8 mouse cellular contexts compared by ENCODE assay signal in genomic region chr7:4124315-4124759, GRCm38 (mm10). TPM values are rescaled to one million over a fixed set of nuclear protein-coding genes. Genes with fewer than 3 reads are reported as not detected.
DNase-seq lines count a peak whose midpoint lies in the region; ATAC-seq and TF ChIP-seq lines count a peak whose summit lies in the region.

No protein-coding gene starts in this region.

- peaks cover 19% of the 10 kb centered on the region for H3K27me3 ChIP-seq in kidney, embryonic 16.5 days (ENCODE audit: insufficient read depth, low read length)
- no peaks in the 10 kb centered on the region for H3K27me3 ChIP-seq in forebrain, embryonic 15.5 days
- peaks cover 7% of the 10 kb centered on the region for H3K27me3 ChIP-seq in intestine, postnatal 0 days (replicated peaks; ENCODE audit: control insufficient read depth, insufficient read depth, low read length)
- H3K27me3 ChIP-seq in lung, postnatal 0 days (replicated peaks; ENCODE audit: insufficient read depth, low read length): peaks cover 6% of the 10 kb centered on the region; the same call in 1 of the 2 replicates

- 0 out of 2 replicates have a peak overlapping the region, but pooled peaks have one; percentile 31 for H3K4me2 ChIP-seq in kidney, embryonic 16.5 days (replicated peaks; ENCODE audit: low read depth, low read length)
- H3K4me2 ChIP-seq in forebrain, embryonic 15.5 days (replicated peaks): peak overlapping the region; percentile 51
- H3K4me2 ChIP-seq in intestine, postnatal 0 days (replicated peaks; ENCODE audit: low read depth): no peak overlapping the region
- H3K4me2 ChIP-seq in lung, postnatal 0 days (replicated peaks; ENCODE audit: low read depth, low read length): no peak overlapping the region

- TF ChIP-seq CTCF in intestine, postnatal 0 days (IDR thresholded peaks at IDR 0.05; ENCODE audit: low read depth): peak; percentile 52
- TF ChIP-seq CTCF in lung, postnatal 0 days (IDR thresholded peaks at IDR 0.05): peak; percentile 43

- no peak overlapping the region for H3K9ac ChIP-seq in kidney, embryonic 16.5 days (replicated peaks; ENCODE audit: low read length)
- peak overlapping the region; percentile 20; the same call in 1 of the 2 replicates for H3K9ac ChIP-seq in forebrain, embryonic 15.5 days (replicated peaks)
- H3K9ac ChIP-seq in intestine, postnatal 0 days (ENCODE audit: low read depth, low read length): no peak overlapping the region
- no peak overlapping the region for H3K9ac ChIP-seq in lung, postnatal 0 days (replicated peaks; ENCODE audit: low read depth)

- no peak for DNase-seq in kidney, postnatal 36 days
- peak; percentile 56 for DNase-seq in cerebellum, adult 11 months
- DNase-seq in lung, postnatal 0 days (ENCODE audit: low spot score): peak; percentile 62
- DNase-seq in right cerebral cortex, adult 18-20 months: peak; percentile 92
- no peak for DNase-seq in urinary bladder, postnatal 10 days (ENCODE audit: low spot score)

- peaks cover 11% of the 10 kb centered on the region for H3K4me1 ChIP-seq in kidney, embryonic 16.5 days (ENCODE audit: insufficient read depth, low read length)
- peaks cover 63% of the 10 kb centered on the region for H3K4me1 ChIP-seq in forebrain, embryonic 15.5 days
- H3K4me1 ChIP-seq in intestine, postnatal 0 days (replicated peaks; ENCODE audit: control insufficient read depth, insufficient read depth, low read length): no peaks in the 10 kb centered on the region; the same call in 1 of the 2 replicates
- H3K4me1 ChIP-seq in lung, postnatal 0 days (ENCODE audit: insufficient read depth, low read depth, low read length): no peaks in the 10 kb centered on the region

- TF ChIP-seq EP300 in lung, postnatal 0 days (IDR thresholded peaks at IDR 0.05): no peak

- H3K9me3 ChIP-seq in kidney, embryonic 16.5 days (ENCODE audit: low read length): no peaks in the 10 kb centered on the region
- no peaks in the 10 kb centered on the region for H3K9me3 ChIP-seq in forebrain, embryonic 15.5 days
- no peaks in the 10 kb centered on the region for H3K9me3 ChIP-seq in intestine, postnatal 0 days (ENCODE audit: control insufficient read depth)
- H3K9me3 ChIP-seq in lung, postnatal 0 days (ENCODE audit: low read length): no peaks in the 10 kb centered on the region

- peak; percentile 53; the same call in 1 of the 2 replicates for ATAC-seq in kidney, embryonic 16.5 days (ENCODE audit: low FRiP score, low TSS enrichment)
- ATAC-seq in forebrain, embryonic 15.5 days (replicated peaks): peak; percentile 82
- ATAC-seq in intestine, postnatal 0 days: peak; percentile 43; the same call in 1 of the 2 replicates
- ATAC-seq in lung, postnatal 0 days: peak; percentile 44

- no peaks in the 10 kb centered on the region for H3K36me3 ChIP-seq in kidney, embryonic 16.5 days (ENCODE audit: insufficient read depth, low read length)
- no peaks in the 10 kb centered on the region for H3K36me3 ChIP-seq in forebrain, embryonic 15.5 days
- H3K36me3 ChIP-seq in intestine, postnatal 0 days (ENCODE audit: control insufficient read depth, insufficient read depth): no peaks in the 10 kb centered on the region
- no peaks in the 10 kb centered on the region for H3K36me3 ChIP-seq in lung, postnatal 0 days (ENCODE audit: insufficient read depth, low read length)

- peak overlapping the region; percentile 16 for H3K4me3 ChIP-seq in kidney, embryonic 16.5 days (ENCODE audit: low read length)
- H3K4me3 ChIP-seq in forebrain, embryonic 15.5 days: peak overlapping the region; percentile 34
- no peak overlapping the region for H3K4me3 ChIP-seq in intestine, postnatal 0 days (ENCODE audit: low read depth, low read length)
- H3K4me3 ChIP-seq in lung, postnatal 0 days (ENCODE audit: low read depth, low read length): no peak overlapping the region

- no peak overlapping the region for H3K27ac ChIP-seq in kidney, embryonic 16.5 days (ENCODE audit: low read length)
- H3K27ac ChIP-seq in forebrain, embryonic 15.5 days (replicated peaks): peak overlapping the region; percentile 91
- no peak overlapping the region for H3K27ac ChIP-seq in intestine, postnatal 0 days (ENCODE audit: low read depth, low read length)
- H3K27ac ChIP-seq in lung, postnatal 0 days (ENCODE audit: low read length): no peak overlapping the region

- 3% methylated on average over 10 of the region's 10 CpGs for WGBS in kidney, embryonic 16.5 days
- WGBS in forebrain, embryonic 15.5 days: 0% methylated on average over 9 of the region's 10 CpGs
- WGBS in intestine, postnatal 0 days: 4% methylated on average over 10 of the region's 10 CpGs
- 8% methylated on average over 10 of the region's 10 CpGs for WGBS in lung, postnatal 0 days

RNA-seq across cellular contexts. Expression of gene Ttyh1, which starts 5.1 kb away (rescaled TPM):
- polyA plus RNA-seq in kidney, embryonic 16.5 days (2015; fragmentation: Nextera tagmentation; extraction: Ambion mirVana): 2.4 and 2.7 TPM in 2 replicates
- 105 and 106 TPM in 2 replicates for polyA plus RNA-seq in forebrain, embryonic 15.5 days (2015; fragmentation: Nextera tagmentation; extraction: Ambion mirVana)
- 2.6 and 3.7 TPM in 2 replicates for polyA plus RNA-seq in intestine, postnatal 0 days (2015; fragmentation: Nextera tagmentation; extraction: Ambion mirVana)
- polyA plus RNA-seq in lung, postnatal 0 days (2015; fragmentation: Nextera tagmentation; extraction: Ambion mirVana): 1.1 and 1.2 TPM in 2 replicates

RNA-seq across cellular contexts. Expression of gene Leng8, which starts 12.5 kb away (rescaled TPM):
- polyA plus RNA-seq in kidney, embryonic 16.5 days (2015; fragmentation: Nextera tagmentation; extraction: Ambion mirVana): 59.7 and 74.2 TPM in 2 replicates
- polyA plus RNA-seq in forebrain, embryonic 15.5 days (2015; fragmentation: Nextera tagmentation; extraction: Ambion mirVana): 78.8 and 85.9 TPM in 2 replicates
- 13.8 and 15.2 TPM in 2 replicates for polyA plus RNA-seq in intestine, postnatal 0 days (2015; fragmentation: Nextera tagmentation; extraction: Ambion mirVana)
- polyA plus RNA-seq in lung, postnatal 0 days (2015; fragmentation: Nextera tagmentation; extraction: Ambion mirVana): 28.0 and 29.6 TPM in 2 replicates

RNA-seq across cellular contexts. Expression of gene Leng9, which starts 25.8 kb away (rescaled TPM):
- polyA plus RNA-seq in kidney, embryonic 16.5 days (2015; fragmentation: Nextera tagmentation; extraction: Ambion mirVana): 3.6 and 4.3 TPM in 2 replicates
- 4.8 and 5.7 TPM in 2 replicates for polyA plus RNA-seq in forebrain, embryonic 15.5 days (2015; fragmentation: Nextera tagmentation; extraction: Ambion mirVana)
- 14.1 and 16.0 TPM in 2 replicates for polyA plus RNA-seq in intestine, postnatal 0 days (2015; fragmentation: Nextera tagmentation; extraction: Ambion mirVana)
- 7.6 and 7.7 TPM in 2 replicates for polyA plus RNA-seq in lung, postnatal 0 days (2015; fragmentation: Nextera tagmentation; extraction: Ambion mirVana)

RNA-seq across cellular contexts. Expression of gene Cdc42ep5, which starts 40.3 kb away (rescaled TPM):
- 36.5 and 43.2 TPM in 2 replicates for polyA plus RNA-seq in kidney, embryonic 16.5 days (2015; fragmentation: Nextera tagmentation; extraction: Ambion mirVana)
- polyA plus RNA-seq in forebrain, embryonic 15.5 days (2015; fragmentation: Nextera tagmentation; extraction: Ambion mirVana): 4.1 and 6.0 TPM in 2 replicates
- 120 and 126 TPM in 2 replicates for polyA plus RNA-seq in intestine, postnatal 0 days (2015; fragmentation: Nextera tagmentation; extraction: Ambion mirVana)
- polyA plus RNA-seq in lung, postnatal 0 days (2015; fragmentation: Nextera tagmentation; extraction: Ambion mirVana): 46.7 and 51.1 TPM in 2 replicates

Comparison
In these comparisons a context has a peak if more than half of its experiments do, and no peak if none do; other contexts are left out.
1. H3K4me2 ChIP-seq: peak in kidney, embryonic 16.5 days (single experiment) and forebrain, embryonic 15.5 days (single experiment); none in intestine, postnatal 0 days (single experiment) and lung, postnatal 0 days (single experiment).
2. H3K4me3 ChIP-seq: peak in kidney, embryonic 16.5 days (single experiment) and forebrain, embryonic 15.5 days (single experiment); none in intestine, postnatal 0 days (single experiment) and lung, postnatal 0 days (single experiment).
3. DNase-seq: peak in cerebellum, adult 11 months (single experiment), lung, postnatal 0 days (single experiment) and right cerebral cortex, adult 18-20 months (single experiment); none in kidney, postnatal 36 days (0 of 2) and urinary bladder, postnatal 10 days (single experiment).
4. RNA of gene Ttyh1, which starts 5.1 kb away (polyA plus RNA-seq): 105 to 106 TPM in forebrain, embryonic 15.5 days; 2.6 to 3.7 TPM in intestine, postnatal 0 days, 2.4 to 2.7 TPM in kidney, embryonic 16.5 days and 1.1 to 1.2 TPM in lung, postnatal 0 days; every median in the first group is over 10 times any median in the second.
5. Peak in every context shown above with its lines, with median percentiles within 50 percentile points of each other: ATAC-seq.